Mouse (Mus musculus) left cerebral cortex, adult 18-20 months (tissue): Measurements from ENCODE around the gene Npat. TPM values are rescaled to one million over a fixed set of nuclear protein-coding genes. Genes with fewer than 3 reads are reported as not detected.

Experiments used
- DNase-seq, 2 experiments: peaks; one replicate each; pipeline ENCODE4 v3.0.0; 2021 to 2022; ENCODE audit warnings: low spot score in 2 of 2, mixed read lengths in 1 of 2
- total RNA-seq, 2 experiments: library from RNA; stranded (reverse); gene quantifications; 2 replicates each; pipeline ENCODE4 v1.2.3; 2021

Gene Npat
- total RNA-seq, 2 experiments from 2014 or later, result 18.9 to 22.0 TPM

DNA sequence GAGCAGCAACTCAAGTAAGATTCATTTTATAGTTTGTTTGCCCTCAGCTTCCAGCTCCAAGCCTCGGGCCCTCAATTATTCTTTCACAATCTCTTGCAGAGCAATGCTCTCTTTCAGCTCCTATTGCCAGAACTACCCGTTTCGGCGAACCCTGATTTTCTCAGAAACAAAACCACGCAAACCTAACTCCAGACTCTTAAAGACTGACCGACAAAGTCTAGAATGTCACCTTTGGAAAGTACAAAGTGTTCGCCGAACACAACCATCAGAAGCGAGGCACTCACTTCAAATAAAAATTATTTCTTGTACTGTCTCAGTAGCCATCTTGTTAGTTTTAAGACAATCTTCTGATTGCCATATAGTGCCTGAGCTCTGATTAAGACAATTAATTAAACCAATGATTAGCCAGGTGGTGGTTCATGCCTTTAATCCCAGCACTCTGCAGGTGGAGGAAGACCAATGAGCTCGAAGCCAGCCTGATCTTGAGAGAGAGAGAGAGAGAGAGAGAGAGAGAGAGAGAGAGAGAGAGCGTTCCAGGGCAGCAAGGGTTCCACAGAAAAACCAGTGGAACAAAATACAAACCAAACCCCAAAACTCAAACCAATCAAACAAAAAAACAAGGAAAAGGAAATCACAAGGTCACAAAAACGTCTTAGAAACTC lies 72.6 kb downstream of the Npat start:
- peak in 1 of 2 experiments; percentile 4 for DNase-seq

DNA sequence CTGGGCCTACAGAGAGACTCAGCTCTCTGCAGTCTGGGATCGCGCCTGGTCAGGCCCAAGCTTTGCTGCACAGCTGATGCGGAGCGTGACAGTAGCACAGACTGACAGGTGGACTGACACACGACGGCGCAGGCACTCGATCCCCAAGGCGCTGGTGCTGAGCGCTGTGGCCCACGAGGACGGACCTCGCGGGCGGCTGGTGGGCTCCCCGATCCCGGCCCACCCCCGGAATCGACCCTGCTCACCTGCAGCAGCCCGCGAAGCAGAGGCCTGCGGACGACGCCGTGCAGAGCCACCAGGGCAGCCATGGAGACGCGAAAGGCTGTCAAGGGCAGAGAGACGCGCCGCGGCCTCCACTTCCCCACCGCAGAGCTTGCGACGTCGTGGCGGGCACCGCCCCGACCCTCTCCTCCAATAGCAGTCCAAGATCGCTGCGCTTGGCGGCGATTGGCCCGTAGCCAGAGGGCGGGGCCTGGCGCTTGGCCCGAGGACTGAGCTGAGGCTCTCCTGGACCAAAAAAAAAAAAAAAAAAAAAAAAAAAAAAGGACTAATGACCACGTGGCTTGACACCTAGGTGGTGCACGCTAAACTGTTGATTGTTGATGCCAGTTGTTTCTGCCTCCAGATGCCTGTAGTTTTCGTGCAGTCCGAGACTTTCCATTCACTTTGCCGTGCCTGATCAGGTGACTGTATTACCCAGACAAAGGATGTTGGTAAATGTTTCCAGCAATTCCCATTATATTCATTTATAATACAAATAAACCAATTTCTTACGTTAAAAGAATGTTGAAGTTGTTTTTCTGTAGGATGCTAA lies 73.3 kb downstream of the Npat start, which contains the start of gene Acat1:
Gene Acat1 (minus strand): TSS at position 415 of the 814 bp plus-strand sequence.
- DNase-seq, result peak; percentile 89 to 93

DNA sequence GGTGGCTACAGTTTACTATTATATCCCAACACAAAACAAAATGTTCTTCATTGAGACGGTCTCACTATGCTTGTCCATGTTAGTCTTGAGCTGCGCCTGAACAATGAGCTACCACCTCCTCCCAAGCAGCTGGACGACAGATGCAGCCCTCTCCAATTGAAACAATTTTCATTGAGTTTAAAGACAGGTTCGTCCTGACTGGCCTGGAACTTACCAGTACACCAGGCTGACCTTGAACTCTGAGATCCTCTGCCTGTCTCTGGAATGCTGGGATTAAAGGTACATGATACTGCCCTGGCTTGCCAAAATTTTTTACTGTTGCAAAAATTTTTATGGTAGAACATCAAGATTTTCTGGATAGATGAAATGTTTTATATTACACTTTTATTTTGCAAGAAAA lies 77.4 kb downstream of the Npat start:
- no peak for DNase-seq

DNA sequence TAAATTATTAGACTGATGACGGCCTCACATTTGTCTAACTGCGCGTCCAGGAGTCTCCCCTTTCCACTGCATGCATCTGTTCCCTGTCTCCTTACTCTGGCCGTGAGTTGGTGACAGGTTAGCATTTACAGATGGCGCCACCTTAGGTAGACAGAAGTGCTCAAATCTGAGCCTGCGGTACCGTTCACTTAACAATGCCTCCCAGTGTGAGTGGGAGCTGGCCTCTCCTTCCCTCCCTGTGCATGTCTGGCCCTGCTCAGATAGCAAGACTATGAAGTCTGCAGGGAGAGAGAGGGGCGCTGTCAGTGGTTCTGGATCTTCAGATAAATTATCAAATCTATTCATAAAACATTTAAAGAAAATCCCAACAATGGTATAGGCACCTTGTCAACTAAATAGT lies 78.4 kb downstream of the Npat start:
- DNase-seq, result no peak

Other genes with a start within 250 kb of the Npat start
- gene Exph5, start 235.4 kb upstream of the Npat start, total RNA-seq, result 10 to 100 TPM; 26.8 to 31.3 TPM
- gene Kdelc2, start 153.0 kb upstream of the Npat start, total RNA-seq, result 1 to 10 TPM; 6.0 to 6.9 TPM
- gene 4930550C14Rik, start 134.7 kb upstream of the Npat start, total RNA-seq, result 1 to 10 TPM in 1 of 2 experiments, under 1 TPM in 1; 0.35 to 1.4 TPM
- 10 to 100 TPM; 14.0 to 16.2 TPM for gene Atm, start 307 bp upstream of the Npat start, total RNA-seq
- gene Acat1, start 73.3 kb downstream of the Npat start, total RNA-seq, result 10 to 100 TPM; 56.7 to 59.2 TPM
- gene Cul5, start 133.0 kb downstream of the Npat start, total RNA-seq, result 10 to 100 TPM; 54.7 to 56.4 TPM
- gene Rab39, start 169.2 kb downstream of the Npat start, total RNA-seq, result 1 to 10 TPM; 1.2 to 1.6 TPM
- 1 to 10 TPM; 2.4 to 2.8 TPM for gene Slc35f2, start 234.5 kb downstream of the Npat start, total RNA-seq